Mouse (Mus musculus) CD4-positive helper T cell, adult 2 months (primary cell): ENCODE results near the gene Map3k21.

ENCODE experiments used
- DNase-seq: peaks from one replicate; pipeline ENCODE4 v3.0.0-alpha.2; 2012; ENCODE audit warnings: low read depth, missing footprints, low spot score

Map3k21 gene

GRCm38 (mm10) chr8:125971336-125971735 is 61.1 kb downstream of the Map3k21 start:
- no peak for DNase-seq

GRCm38 (mm10) chr8:125975981-125976380 is 65.7 kb downstream of the Map3k21 start:
- DNase-seq = no peak

GRCm38 (mm10) chr8:125980826-125981225 is 70.6 kb downstream of the Map3k21 start:
- no peak for DNase-seq

GRCm38 (mm10) chr8:125983515-125983914 is 73.3 kb downstream of the Map3k21 start:
- DNase-seq = no peak

- no peak for DNase-seq
Measured at GRCm38 (mm10) chr8:125984140-125984539, 73.9 kb downstream of the Map3k21 start.

GRCm38 (mm10) chr8:125985364-125985763 is 75.1 kb downstream of the Map3k21 start:
- DNase-seq = no peak

- no peak for DNase-seq
Measured at GRCm38 (mm10) chr8:125986999-125987589, 76.8 kb downstream of the Map3k21 start.

GRCm38 (mm10) chr8:125987996-125988395 is 77.7 kb downstream of the Map3k21 start:
- DNase-seq = no peak

- DNase-seq = no peak
Measured at GRCm38 (mm10) chr8:125993636-125994035, 83.4 kb downstream of the Map3k21 start.

- DNase-seq = no peak
Measured at GRCm38 (mm10) chr8:125995101-125995986, 85.1 kb downstream of the Map3k21 start, which contains the start of gene Kcnk1. Gene Kcnk1 (plus strand): TSS chr8:125995170.

- no peak for DNase-seq
Measured at GRCm38 (mm10) chr8:125996031-125996839, 86.0 kb downstream of the Map3k21 start.

GRCm38 (mm10) chr8:125996980-125997379 is 86.7 kb downstream of the Map3k21 start:
- no peak for DNase-seq
